In the genomic region with DNA sequence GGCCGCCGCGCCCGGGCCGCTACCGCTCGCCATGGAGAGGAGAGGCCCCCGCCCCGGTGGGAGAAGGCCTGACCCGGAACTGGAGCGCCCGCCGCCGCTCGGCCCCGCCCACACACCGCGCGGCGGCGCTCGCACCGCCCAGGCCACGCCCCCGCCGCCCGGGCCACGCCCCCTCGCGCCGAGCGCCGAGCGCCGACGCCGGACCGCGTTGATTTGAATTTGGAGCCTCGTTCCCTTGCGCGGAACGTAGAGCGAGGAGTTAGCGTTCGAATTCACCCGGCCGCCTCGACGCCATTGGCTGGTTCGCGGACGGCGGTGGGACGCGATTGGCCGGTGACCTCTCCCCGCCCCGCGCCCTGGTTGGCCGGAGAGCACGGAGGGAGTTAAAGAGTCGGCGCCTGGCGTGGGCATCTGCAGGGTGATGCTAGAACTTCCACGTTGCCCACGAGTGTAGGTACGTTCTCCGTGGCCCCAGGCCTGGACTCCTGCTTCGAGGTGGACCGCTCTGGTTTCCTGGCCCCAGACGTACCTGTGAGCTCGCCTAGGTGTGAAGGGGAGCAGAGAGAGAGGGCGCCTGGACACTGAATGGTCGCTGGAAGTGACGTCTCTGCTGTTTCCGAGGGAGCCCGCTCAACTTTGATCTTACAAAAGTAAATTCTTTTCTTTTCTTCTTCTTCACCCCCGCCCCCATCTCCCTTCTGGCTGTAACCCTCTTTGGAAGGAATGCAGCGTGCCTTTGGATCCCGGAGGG, we compare ENCODE assay signal across 8 mouse cellular contexts. TPM values are rescaled to one million over a fixed set of nuclear protein-coding genes. Genes with fewer than 3 reads are reported as not detected.
DNase-seq lines count a peak whose midpoint lies in the region; ATAC-seq lines count a peak whose summit lies in the region.

A gene (minus strand): TSS at position 104 of the 751 bp plus-strand sequence.
A gene (plus strand): TSS at position 192 of the 751 bp plus-strand sequence.

- H3K36me3 ChIP-seq in hindbrain, embryonic 13.5 days = no peaks in the 10 kb centered on the region

- H3K4me2 ChIP-seq in hindbrain, embryonic 13.5 days = peak within 1 kb of the TSS; percentile 78

- H3K9ac ChIP-seq in hindbrain, embryonic 13.5 days = peak within 1 kb of the TSS; percentile 98

- DNase-seq in NIH3T3 (ENCODE audit: low read depth) = peak; percentile 96
- peak; percentile 94 to 97 for DNase-seq in cerebellum, postnatal 10 days
- DNase-seq in frontal cortex, postnatal 14 days (ENCODE audit: low spot score in 2 of 2) = peak; percentile 88 to 90
- DNase-seq in layer of hippocampus, postnatal 25 days (ENCODE audit: extremely low spot score in 1 of 2, low spot score in 1 of 2) = peak; percentile 76 to 77
- DNase-seq in lung, postnatal 25 days (ENCODE audit: low spot score) = peak; percentile 93
- peak; percentile 92 for DNase-seq in retina, embryonic 14.5 days (ENCODE audit: low spot score)
- DNase-seq in thymus, postnatal 4 days = peak; percentile 94

- H3K4me1 ChIP-seq in hindbrain, embryonic 13.5 days (replicated peaks) = peaks cover 33% of the 10 kb centered on the region

- peak; percentile 97 for ATAC-seq in hindbrain, embryonic 13.5 days (ENCODE audit: low FRiP score)

- no peaks in the 10 kb centered on the region for H3K9me3 ChIP-seq in hindbrain, embryonic 13.5 days

- peak within 1 kb of the TSS; percentile 90 for H3K27ac ChIP-seq in hindbrain, embryonic 13.5 days

- WGBS in hindbrain, embryonic 13.5 days = under 1% methylated on average over 68 of the region's 81 CpGs

- H3K27me3 ChIP-seq in hindbrain, embryonic 13.5 days = no peaks in the 10 kb centered on the region

- H3K4me3 ChIP-seq in hindbrain, embryonic 13.5 days = peak within 1 kb of the TSS; percentile 98

RNA-seq across cellular contexts. Expression of the first gene that starts in this region (rescaled TPM):
- polyA plus RNA-seq in hindbrain, embryonic 13.5 days (2015; fragmentation: Nextera tagmentation; extraction: Ambion mirVana) = 125 and 127 TPM in 2 replicates
- total RNA-seq in layer of hippocampus, postnatal 25 days (2021) = 10 to 100 TPM; 65.1 to 67.7 TPM

RNA-seq across cellular contexts. Expression of the second gene that starts in this region (rescaled TPM):
- polyA plus RNA-seq in hindbrain, embryonic 13.5 days (2015; fragmentation: Nextera tagmentation; extraction: Ambion mirVana) = 18.7 and 21.5 TPM in 2 replicates
- 1 to 10 TPM; 2.0 to 2.4 TPM for total RNA-seq in layer of hippocampus, postnatal 25 days (2021)

Comparison
In these comparisons a context has a peak if more than half of its experiments do, and no peak if none do; other contexts are left out.
1. Peak in every context shown above with its lines: DNase-seq, ATAC-seq, H3K4me3 ChIP-seq and H3K27ac ChIP-seq.